Mouse (Mus musculus): Measurements from ENCODE around the gene Bcar3.

DNA sequence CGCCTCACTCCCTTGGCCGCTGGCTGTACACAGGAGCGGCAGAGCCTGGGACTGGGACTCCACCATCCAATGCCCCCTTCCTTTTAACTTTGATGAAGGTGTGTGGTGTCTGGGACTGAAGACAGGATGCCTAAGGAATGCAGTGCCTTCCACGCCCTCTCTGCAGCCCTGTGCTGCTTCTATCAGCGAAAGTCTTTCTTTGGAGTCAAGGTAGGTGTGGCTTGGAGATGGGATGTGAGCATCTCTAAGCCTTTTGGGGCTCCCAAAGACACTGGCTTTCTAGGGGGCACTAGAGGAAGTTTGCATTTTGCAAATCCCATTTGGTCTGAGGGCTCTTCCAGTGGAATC, 189.8 kb downstream of the Bcar3 start:
- TF ChIP-seq EP300 (IDR thresholded peaks at IDR 0.05; ENCODE audit: insufficient read depth, low read depth, low read length) (no peak), CTCF (IDR thresholded peaks at IDR 0.05; ENCODE audit: low read depth, low read length) (no peak), POLR2A (IDR thresholded peaks at IDR 0.05; ENCODE audit: insufficient read depth, low read length) (no peak)
